Mouse (Mus musculus): Measurements from ENCODE around the gene Wdr35. TPM values are rescaled to one million over a fixed set of nuclear protein-coding genes. Genes with fewer than 3 reads are reported as not detected.

Wdr35 gene
- polyA plus RNA-seq, 1 experiment from 2014 or later, result 14.4 TPM

GRCm38 (mm10) chr12:9052075-9052829, 78.6 kb downstream of the Wdr35 start:
- H3K9ac ChIP-seq (ENCODE audit: low read length), result no peak overlapping the region
- WGBS, result 52% methylated on average over 8 of the region's 8 CpGs
- no peaks in the 10 kb centered on the region for H3K36me3 ChIP-seq (ENCODE audit: control insufficient read depth, insufficient read depth, low read length)
- H3K27me3 ChIP-seq (ENCODE audit: control insufficient read depth, insufficient read depth, low read length), result no peaks in the 10 kb centered on the region; the same call in 1 of the 2 replicates
- no peak overlapping the region for H3K27ac ChIP-seq (replicated peaks in 1 of 2; ENCODE audit: control insufficient read depth in 1 of 2, insufficient read depth in 1 of 2, low read depth in 2 of 2, low read length in 2 of 2)
- no peaks in the 10 kb centered on the region for H3K9me3 ChIP-seq (ENCODE audit: control insufficient read depth, low read length)
- H3K4me1 ChIP-seq (ENCODE audit: control insufficient read depth in 2 of 2, insufficient read depth in 2 of 2, low read length in 2 of 2), result peaks cover 0 to 4% of the 10 kb centered on the region in 2 experiments; a peak in 2 of 4 replicates
- ATAC-seq (ENCODE audit: insufficient number of reproducible peaks, insufficient read depth, low FRiP score, low read depth), result no peak
- no peak overlapping the region for H3K4me3 ChIP-seq (ENCODE audit: control insufficient read depth in 1 of 2, insufficient read depth in 1 of 2, low read depth in 1 of 2, low read length in 2 of 2)
- H3K4me2 ChIP-seq (ENCODE audit: low read length), result no peak overlapping the region

DNA sequence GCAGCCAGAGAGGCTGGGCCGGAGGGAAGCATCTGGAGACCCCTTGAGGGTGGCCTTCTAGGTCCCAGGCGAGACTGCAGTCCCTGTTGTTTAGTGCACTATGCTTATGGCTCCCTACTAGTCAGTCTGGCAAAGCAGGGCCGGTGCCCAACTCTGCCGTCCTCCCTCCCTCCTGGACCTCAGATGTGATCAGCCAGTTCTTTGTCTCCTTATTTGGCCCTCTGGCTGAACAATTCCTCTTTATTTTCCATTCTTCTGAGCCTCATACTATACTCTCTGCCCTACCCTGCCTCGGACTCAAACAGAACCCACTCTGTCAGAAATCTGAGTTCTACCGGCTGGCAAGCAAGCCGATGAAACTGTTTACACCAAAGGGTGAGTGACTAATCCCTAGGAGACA, 79.7 kb downstream of the Wdr35 start:
- H3K27ac ChIP-seq (replicated peaks in 1 of 2; ENCODE audit: control insufficient read depth in 1 of 2, insufficient read depth in 1 of 2, low read depth in 2 of 2, low read length in 2 of 2), result no peak overlapping the region
- H3K4me3 ChIP-seq (ENCODE audit: control insufficient read depth in 1 of 2, insufficient read depth in 1 of 2, low read depth in 1 of 2, low read length in 2 of 2), result no peak overlapping the region
- H3K36me3 ChIP-seq (ENCODE audit: control insufficient read depth, insufficient read depth, low read length), result no peaks in the 10 kb centered on the region
- H3K4me1 ChIP-seq (ENCODE audit: control insufficient read depth in 2 of 2, insufficient read depth in 2 of 2, low read length in 2 of 2), result peaks cover 0 to 4% of the 10 kb centered on the region in 2 experiments; a peak in 2 of 4 replicates
- WGBS, result 69% methylated on average over 7 of the region's 7 CpGs
- no peaks in the 10 kb centered on the region; the same call in 1 of the 2 replicates for H3K27me3 ChIP-seq (ENCODE audit: control insufficient read depth, insufficient read depth, low read length)
- H3K4me2 ChIP-seq (ENCODE audit: low read length), result no peak overlapping the region
- H3K9me3 ChIP-seq (ENCODE audit: control insufficient read depth, low read length), result no peaks in the 10 kb centered on the region
- no peak overlapping the region for H3K9ac ChIP-seq (ENCODE audit: low read length)
- no peak for ATAC-seq (ENCODE audit: insufficient number of reproducible peaks, insufficient read depth, low FRiP score, low read depth)

GRCm38 (mm10) chr12:9054012-9054411, 80.3 kb downstream of the Wdr35 start:
- Histone ChIP-seq H3K4me3 (ENCODE audit: control insufficient read depth in 1 of 2, insufficient read depth in 1 of 2, low read depth in 1 of 2, low read length in 2 of 2) (no peak overlapping the region), H3K4me2 (ENCODE audit: low read length) (no peak overlapping the region), H3K27me3 (ENCODE audit: control insufficient read depth, insufficient read depth, low read length) (no peaks in the 10 kb centered on the region; the same call in 1 of the 2 replicates), H3K9ac (ENCODE audit: low read length) (no peak overlapping the region), H3K9me3 (ENCODE audit: control insufficient read depth, low read length) (no peaks in the 10 kb centered on the region), H3K27ac (replicated peaks in 1 of 2; ENCODE audit: control insufficient read depth in 1 of 2, insufficient read depth in 1 of 2, low read depth in 2 of 2, low read length in 2 of 2) (no peak overlapping the region), H3K36me3 (ENCODE audit: control insufficient read depth, insufficient read depth, low read length) (no peaks in the 10 kb centered on the region), H3K4me1 (ENCODE audit: control insufficient read depth in 2 of 2, insufficient read depth in 2 of 2, low read length in 2 of 2) (peaks cover 0 to 4% of the 10 kb centered on the region in 2 experiments; a peak in 2 of 4 replicates)
- WGBS, result 59% methylated on average over 2 of the region's 2 CpGs
- no peak for ATAC-seq (ENCODE audit: insufficient number of reproducible peaks, insufficient read depth, low FRiP score, low read depth)

GRCm38 (mm10) chr12:9055269-9055668, 81.6 kb downstream of the Wdr35 start:
- 69% methylated on average over 11 of the region's 11 CpGs for WGBS
- no peak overlapping the region for H3K4me3 ChIP-seq (ENCODE audit: control insufficient read depth in 1 of 2, insufficient read depth in 1 of 2, low read depth in 1 of 2, low read length in 2 of 2)
- no peaks in the 10 kb centered on the region for H3K36me3 ChIP-seq (ENCODE audit: control insufficient read depth, insufficient read depth, low read length)
- ATAC-seq (ENCODE audit: insufficient number of reproducible peaks, insufficient read depth, low FRiP score, low read depth), result no peak
- H3K9me3 ChIP-seq (ENCODE audit: control insufficient read depth, low read length), result no peaks in the 10 kb centered on the region
- no peak overlapping the region for H3K27ac ChIP-seq (replicated peaks in 1 of 2; ENCODE audit: control insufficient read depth in 1 of 2, insufficient read depth in 1 of 2, low read depth in 2 of 2, low read length in 2 of 2)
- H3K27me3 ChIP-seq (ENCODE audit: control insufficient read depth, insufficient read depth, low read length), result no peaks in the 10 kb centered on the region; the same call in 1 of the 2 replicates
- H3K9ac ChIP-seq (ENCODE audit: low read length), result no peak overlapping the region
- H3K4me1 ChIP-seq (ENCODE audit: control insufficient read depth in 2 of 2, insufficient read depth in 2 of 2, low read length in 2 of 2), result peaks cover 0 to 4% of the 10 kb centered on the region in 2 experiments; a peak in 2 of 4 replicates
- H3K4me2 ChIP-seq (ENCODE audit: low read length), result no peak overlapping the region

GRCm38 (mm10) chr12:9059502-9059901, 85.8 kb downstream of the Wdr35 start:
- Histone ChIP-seq H3K27me3 (ENCODE audit: control insufficient read depth, insufficient read depth, low read length) (no peaks in the 10 kb centered on the region; the same call in 1 of the 2 replicates), H3K4me1 (ENCODE audit: control insufficient read depth in 2 of 2, insufficient read depth in 2 of 2, low read length in 2 of 2) (no peaks in the 10 kb centered on the region), H3K4me3 (ENCODE audit: control insufficient read depth in 1 of 2, insufficient read depth in 1 of 2, low read depth in 1 of 2, low read length in 2 of 2) (no peak overlapping the region), H3K27ac (replicated peaks in 1 of 2; ENCODE audit: control insufficient read depth in 1 of 2, insufficient read depth in 1 of 2, low read depth in 2 of 2, low read length in 2 of 2) (no peak overlapping the region), H3K36me3 (ENCODE audit: control insufficient read depth, insufficient read depth, low read length) (no peaks in the 10 kb centered on the region), H3K4me2 (ENCODE audit: low read length) (no peak overlapping the region), H3K9ac (ENCODE audit: low read length) (no peak overlapping the region), H3K9me3 (ENCODE audit: control insufficient read depth, low read length) (no peaks in the 10 kb centered on the region)
- WGBS, result 76% methylated on average over 3 of the region's 3 CpGs
- no peak for ATAC-seq (ENCODE audit: insufficient number of reproducible peaks, insufficient read depth, low FRiP score, low read depth)

- H3K27ac ChIP-seq (replicated peaks in 1 of 2; ENCODE audit: control insufficient read depth in 1 of 2, insufficient read depth in 1 of 2, low read depth in 2 of 2, low read length in 2 of 2), result no peak overlapping the region
- H3K36me3 ChIP-seq (ENCODE audit: control insufficient read depth, insufficient read depth, low read length), result no peaks in the 10 kb centered on the region
- ATAC-seq (ENCODE audit: insufficient number of reproducible peaks, insufficient read depth, low FRiP score, low read depth), result no peak
- no peak overlapping the region for H3K4me2 ChIP-seq (ENCODE audit: low read length)
- no peak overlapping the region for H3K9ac ChIP-seq (ENCODE audit: low read length)
- no peaks in the 10 kb centered on the region; the same call in 1 of the 2 replicates for H3K27me3 ChIP-seq (ENCODE audit: control insufficient read depth, insufficient read depth, low read length)
- 84% methylated on average over 9 of the region's 9 CpGs for WGBS
- no peak overlapping the region for H3K4me3 ChIP-seq (ENCODE audit: control insufficient read depth in 1 of 2, insufficient read depth in 1 of 2, low read depth in 1 of 2, low read length in 2 of 2)
- H3K4me1 ChIP-seq (ENCODE audit: control insufficient read depth in 2 of 2, insufficient read depth in 2 of 2, low read length in 2 of 2), result no peaks in the 10 kb centered on the region
- no peaks in the 10 kb centered on the region for H3K9me3 ChIP-seq (ENCODE audit: control insufficient read depth, low read length)
These were observed 86.3 kb downstream of the Wdr35 start for GRCm38 (mm10) chr12:9059965-9060364.

- no peak for ATAC-seq (ENCODE audit: insufficient number of reproducible peaks, insufficient read depth, low FRiP score, low read depth)
- Histone ChIP-seq H3K4me2 (ENCODE audit: low read length) (no peak overlapping the region), H3K27me3 (ENCODE audit: control insufficient read depth, insufficient read depth, low read length) (no peaks in the 10 kb centered on the region), H3K9ac (ENCODE audit: low read length) (no peak overlapping the region), H3K36me3 (ENCODE audit: control insufficient read depth, insufficient read depth, low read length) (no peaks in the 10 kb centered on the region), H3K9me3 (ENCODE audit: control insufficient read depth, low read length) (no peaks in the 10 kb centered on the region), H3K4me3 (ENCODE audit: control insufficient read depth in 1 of 2, insufficient read depth in 1 of 2, low read depth in 1 of 2, low read length in 2 of 2) (no peak overlapping the region), H3K27ac (replicated peaks in 1 of 2; ENCODE audit: control insufficient read depth in 1 of 2, insufficient read depth in 1 of 2, low read depth in 2 of 2, low read length in 2 of 2) (no peak overlapping the region), H3K4me1 (ENCODE audit: control insufficient read depth in 2 of 2, insufficient read depth in 2 of 2, low read length in 2 of 2) (no peaks in the 10 kb centered on the region)
- WGBS, result 80% methylated on average over 6 of the region's 6 CpGs
These were observed 89.9 kb downstream of the Wdr35 start for GRCm38 (mm10) chr12:9063611-9064010.

Measured in heart, embryonic 14.5 days (tissue).